Mouse (Mus musculus): ENCODE results near the gene Tmem169. TPM values are rescaled to one million over a fixed set of nuclear protein-coding genes. Genes with fewer than 3 reads are reported as not detected.

The Tmem169 gene
- polyA plus RNA-seq, 1 experiment: 0.89 TPM

- Histone ChIP-seq H3K27me3 (ENCODE audit: control insufficient read depth, insufficient read depth, low read length) (no peaks in the 10 kb centered on the region), H3K27ac (ENCODE audit: control insufficient read depth, insufficient read depth, low read length) (no peak overlapping the region), H3K4me1 (replicated peaks; ENCODE audit: control insufficient read depth, insufficient read depth, low read length) (no peaks in the 10 kb centered on the region), H3K36me3 (ENCODE audit: control insufficient read depth, insufficient read depth, low read length) (no peaks in the 10 kb centered on the region), H3K4me3 (ENCODE audit: control insufficient read depth, insufficient read depth, low read length) (no peak overlapping the region)
- no peak for TF ChIP-seq POLR2A (IDR thresholded peaks at IDR 0.05; ENCODE audit: control insufficient read depth, extremely low read depth, insufficient read depth, low read length, poor library complexity)
- no peak for TF ChIP-seq CTCF (IDR thresholded peaks at IDR 0.05; ENCODE audit: borderline replicate concordance, control insufficient read depth, extremely low read depth, insufficient read depth, low read length, poor library complexity)
- no peak for DNase-seq
- 61% methylated on average over 4 of the region's 4 CpGs for WGBS
Observed at GRCm38 (mm10) chr1:72293869-72294663, 9.9 kb downstream of the Tmem169 start.

GRCm38 (mm10) chr1:72295746-72296145, 11.6 kb downstream of the Tmem169 start:
- no peak for DNase-seq
- H3K4me1 ChIP-seq (replicated peaks; ENCODE audit: control insufficient read depth, insufficient read depth, low read length): no peaks in the 10 kb centered on the region
- no peak for TF ChIP-seq CTCF (IDR thresholded peaks at IDR 0.05; ENCODE audit: borderline replicate concordance, control insufficient read depth, extremely low read depth, insufficient read depth, low read length, poor library complexity)
- TF ChIP-seq POLR2A (IDR thresholded peaks at IDR 0.05; ENCODE audit: control insufficient read depth, extremely low read depth, insufficient read depth, low read length, poor library complexity): no peak
- H3K4me3 ChIP-seq (ENCODE audit: control insufficient read depth, insufficient read depth, low read length): no peak overlapping the region
- H3K27ac ChIP-seq (ENCODE audit: control insufficient read depth, insufficient read depth, low read length): no peak overlapping the region
- WGBS: 87% methylated on average over 8 of the region's 8 CpGs
- no peaks in the 10 kb centered on the region for H3K36me3 ChIP-seq (ENCODE audit: control insufficient read depth, insufficient read depth, low read length)
- H3K27me3 ChIP-seq (ENCODE audit: control insufficient read depth, insufficient read depth, low read length): no peaks in the 10 kb centered on the region

- no peaks in the 10 kb centered on the region for H3K27me3 ChIP-seq (ENCODE audit: control insufficient read depth, insufficient read depth, low read length)
- no peaks in the 10 kb centered on the region for H3K36me3 ChIP-seq (ENCODE audit: control insufficient read depth, insufficient read depth, low read length)
- WGBS: 95% methylated on average over 1 of the region's 1 CpGs
- no peak overlapping the region for H3K4me3 ChIP-seq (ENCODE audit: control insufficient read depth, insufficient read depth, low read length)
- TF ChIP-seq CTCF (IDR thresholded peaks at IDR 0.05; ENCODE audit: borderline replicate concordance, control insufficient read depth, extremely low read depth, insufficient read depth, low read length, poor library complexity): no peak
- TF ChIP-seq POLR2A (IDR thresholded peaks at IDR 0.05; ENCODE audit: control insufficient read depth, extremely low read depth, insufficient read depth, low read length, poor library complexity): no peak
- H3K27ac ChIP-seq (ENCODE audit: control insufficient read depth, insufficient read depth, low read length): no peak overlapping the region
- H3K4me1 ChIP-seq (replicated peaks; ENCODE audit: control insufficient read depth, insufficient read depth, low read length): no peaks in the 10 kb centered on the region
- DNase-seq: no peak
Observed at GRCm38 (mm10) chr1:72301845-72302244, 17.7 kb downstream of the Tmem169 start.

- no peak overlapping the region for H3K4me3 ChIP-seq (ENCODE audit: control insufficient read depth, insufficient read depth, low read length)
- no peak for DNase-seq
- H3K4me1 ChIP-seq (replicated peaks; ENCODE audit: control insufficient read depth, insufficient read depth, low read length): no peaks in the 10 kb centered on the region
- no peak overlapping the region for H3K27ac ChIP-seq (ENCODE audit: control insufficient read depth, insufficient read depth, low read length)
- TF ChIP-seq POLR2A (IDR thresholded peaks at IDR 0.05; ENCODE audit: control insufficient read depth, extremely low read depth, insufficient read depth, low read length, poor library complexity) (no peak), CTCF (IDR thresholded peaks at IDR 0.05; ENCODE audit: borderline replicate concordance, control insufficient read depth, extremely low read depth, insufficient read depth, low read length, poor library complexity) (no peak)
- no peaks in the 10 kb centered on the region for H3K27me3 ChIP-seq (ENCODE audit: control insufficient read depth, insufficient read depth, low read length)
- WGBS: 76% methylated on average over 3 of the region's 3 CpGs
- H3K36me3 ChIP-seq (ENCODE audit: control insufficient read depth, insufficient read depth, low read length): no peaks in the 10 kb centered on the region
Observed at GRCm38 (mm10) chr1:72306241-72306640, 22.1 kb downstream of the Tmem169 start.

GRCm38 (mm10) chr1:72306679-72307181, 22.6 kb downstream of the Tmem169 start:
- Histone ChIP-seq H3K4me3 (ENCODE audit: control insufficient read depth, insufficient read depth, low read length) (peak overlapping the region; percentile 99), H3K4me1 (replicated peaks; ENCODE audit: control insufficient read depth, insufficient read depth, low read length) (no peaks in the 10 kb centered on the region), H3K27me3 (ENCODE audit: control insufficient read depth, insufficient read depth, low read length) (no peaks in the 10 kb centered on the region), H3K27ac (ENCODE audit: control insufficient read depth, insufficient read depth, low read length) (peak overlapping the region; percentile 84; the same call in 1 of the 2 replicates), H3K36me3 (ENCODE audit: control insufficient read depth, insufficient read depth, low read length) (no peaks in the 10 kb centered on the region)
- 4% methylated on average over 11 of the region's 11 CpGs for WGBS
- DNase-seq: peak; percentile 59
- TF ChIP-seq CTCF (IDR thresholded peaks at IDR 0.05; ENCODE audit: borderline replicate concordance, control insufficient read depth, extremely low read depth, insufficient read depth, low read length, poor library complexity) (no peak), POLR2A (IDR thresholded peaks at IDR 0.05; ENCODE audit: control insufficient read depth, extremely low read depth, insufficient read depth, low read length, poor library complexity) (no peak)

GRCm38 (mm10) chr1:72307317-72307798, 23.2 kb downstream of the Tmem169 start, which contains the start of gene Xrcc5:
Xrcc5 (plus strand) TSS chr1:72307421.
- under 1% methylated on average over 21 of the region's 21 CpGs for WGBS
- Histone ChIP-seq H3K4me3 (ENCODE audit: control insufficient read depth, insufficient read depth, low read length) (peak within 1 kb of the TSS; percentile 99), H3K27me3 (ENCODE audit: control insufficient read depth, insufficient read depth, low read length) (no peaks in the 10 kb centered on the region), H3K27ac (ENCODE audit: control insufficient read depth, insufficient read depth, low read length) (peak within 1 kb of the TSS; percentile 84), H3K4me1 (replicated peaks; ENCODE audit: control insufficient read depth, insufficient read depth, low read length) (no peaks in the 10 kb centered on the region), H3K36me3 (ENCODE audit: control insufficient read depth, insufficient read depth, low read length) (no peaks in the 10 kb centered on the region)
- peak; percentile 19; the same call in 1 of the 2 replicates for TF ChIP-seq CTCF (IDR thresholded peaks at IDR 0.05; ENCODE audit: borderline replicate concordance, control insufficient read depth, extremely low read depth, insufficient read depth, low read length, poor library complexity)
- 0 out of 2 replicates have a peak, but pooled peaks have one; percentile 37 for TF ChIP-seq POLR2A (IDR thresholded peaks at IDR 0.05; ENCODE audit: control insufficient read depth, extremely low read depth, insufficient read depth, low read length, poor library complexity)
- peak; percentile 88 for DNase-seq
